8 mouse cellular contexts compared by ENCODE assay signal in genomic region chr17:83514213-83514701, GRCm38 (mm10). TPM values are rescaled to one million over a fixed set of nuclear protein-coding genes. Genes with fewer than 3 reads are reported as not detected.
DNase-seq lines count a peak whose midpoint lies in the region; ATAC-seq and TF ChIP-seq lines count a peak whose summit lies in the region.

No protein-coding gene starts in this region.

- peak overlapping the region; percentile 98 for H3K4me3 ChIP-seq in E14TG2a.4 (replicated peaks; ENCODE audit: low read length)
- H3K4me3 ChIP-seq in forebrain, embryonic 12.5 days (replicated peaks), result peak overlapping the region; percentile 93
- H3K4me3 ChIP-seq in heart, postnatal 0 days (ENCODE audit: low read depth, low read length), result peak overlapping the region; percentile 94
- peak overlapping the region; percentile 88 for H3K4me3 ChIP-seq in liver, embryonic 16.5 days (ENCODE audit: low read depth, low read length)
- H3K4me3 ChIP-seq in neural tube, embryonic 13.5 days, result peak overlapping the region; percentile 96
- H3K4me3 ChIP-seq in testis, adult 2 months (ENCODE audit: control insufficient read depth, low read depth, low read length), result peak overlapping the region; percentile 99

- 0% methylated on average over 31 of the region's 33 CpGs for WGBS in forebrain, embryonic 12.5 days
- under 1% methylated on average over 33 of the region's 33 CpGs for WGBS in heart, postnatal 0 days
- WGBS in liver, embryonic 16.5 days (ENCODE audit: insufficient replicate concordance), result under 1% methylated on average over 33 of the region's 33 CpGs
- under 1% methylated on average over 33 of the region's 33 CpGs for WGBS in neural tube, embryonic 13.5 days

- peak overlapping the region; percentile 51 for H3K27ac ChIP-seq in forebrain, embryonic 12.5 days
- peak overlapping the region; percentile 85 for H3K27ac ChIP-seq in heart, postnatal 0 days (ENCODE audit: low read depth)
- peak overlapping the region; percentile 74 for H3K27ac ChIP-seq in liver, embryonic 16.5 days (ENCODE audit: low read length)
- H3K27ac ChIP-seq in neural tube, embryonic 13.5 days (replicated peaks), result peak overlapping the region; percentile 76
- H3K27ac ChIP-seq in testis, adult 2 months (ENCODE audit: control insufficient read depth, insufficient read depth, low read depth, low read length), result peak overlapping the region; percentile 91

- no peak for TF ChIP-seq CTCF in E14TG2a.4 (conservative IDR thresholded peaks at IDR 0.05; ENCODE audit: low read length)
- TF ChIP-seq CTCF in heart, postnatal 0 days (IDR thresholded peaks at IDR 0.05; ENCODE audit: low read depth), result no peak
- TF ChIP-seq CTCF in testis, adult 2 months (IDR thresholded peaks at IDR 0.05; ENCODE audit: control insufficient read depth, insufficient read depth, insufficient replicate concordance, low read depth, low read length), result no peak

- peak; percentile 66 for TF ChIP-seq POLR2A in testis, adult 2 months (IDR thresholded peaks at IDR 0.05; ENCODE audit: control insufficient read depth, low read depth, low read length)

- H3K27me3 ChIP-seq in E14TG2a.4 (ENCODE audit: insufficient read depth, low read length), result no peaks in the 10 kb centered on the region
- H3K27me3 ChIP-seq in forebrain, embryonic 12.5 days, result no peaks in the 10 kb centered on the region
- no peaks in the 10 kb centered on the region for H3K27me3 ChIP-seq in heart, postnatal 0 days (ENCODE audit: control insufficient read depth, insufficient read depth, low read length)
- H3K27me3 ChIP-seq in liver, embryonic 16.5 days (ENCODE audit: control insufficient read depth, insufficient read depth, low read depth, low read length), result no peaks in the 10 kb centered on the region
- H3K27me3 ChIP-seq in neural tube, embryonic 13.5 days, result no peaks in the 10 kb centered on the region
- H3K27me3 ChIP-seq in testis, adult 2 months (ENCODE audit: control insufficient read depth, insufficient read depth, low read length), result no peaks in the 10 kb centered on the region

- ATAC-seq in forebrain, embryonic 12.5 days (ENCODE audit: low FRiP score), result peak; percentile 99
- peak; percentile 99 for ATAC-seq in heart, postnatal 0 days (ENCODE audit: insufficient read depth, low read depth)
- peak; percentile 98 for ATAC-seq in liver, embryonic 16.5 days (ENCODE audit: low read depth)
- peak; percentile 99 for ATAC-seq in neural tube, embryonic 13.5 days (ENCODE audit: low read depth)

- H3K9ac ChIP-seq in forebrain, embryonic 12.5 days, result peak overlapping the region; percentile 91
- H3K9ac ChIP-seq in heart, postnatal 0 days (replicated peaks; ENCODE audit: low read depth, low read length), result peak overlapping the region; percentile 97
- H3K9ac ChIP-seq in liver, embryonic 16.5 days (ENCODE audit: low read depth, low read length), result peak overlapping the region; percentile 74
- H3K9ac ChIP-seq in neural tube, embryonic 13.5 days, result peak overlapping the region; percentile 96

- peak; percentile 88 for DNase-seq in c-Kit-positive CD71-positive TER-119-positive erythroid progenitor cells, embryonic 14.5 days (ENCODE audit: low spot score)
- peak; percentile 96 for DNase-seq in heart, postnatal 0 days (ENCODE audit: low spot score)
- DNase-seq in kidney, postnatal 4 days, result peak; percentile 93 to 96

- H3K4me1 ChIP-seq in E14TG2a.4 (replicated peaks; ENCODE audit: low read depth, low read length), result peaks cover 51% of the 10 kb centered on the region
- H3K4me1 ChIP-seq in forebrain, embryonic 12.5 days, result peaks cover 25% of the 10 kb centered on the region
- peaks cover 16% of the 10 kb centered on the region for H3K4me1 ChIP-seq in heart, postnatal 0 days (ENCODE audit: control insufficient read depth, insufficient read depth)
- H3K4me1 ChIP-seq in liver, embryonic 16.5 days (ENCODE audit: control insufficient read depth, low read depth, low read length), result peaks cover 19% of the 10 kb centered on the region
- peaks cover 24% of the 10 kb centered on the region for H3K4me1 ChIP-seq in neural tube, embryonic 13.5 days (replicated peaks)
- 0 out of 2 replicates have a peak, but pooled peaks cover 3% of the 10 kb centered on the region for H3K4me1 ChIP-seq in testis, adult 2 months (ENCODE audit: control insufficient read depth, insufficient read depth, low read length)

- peak overlapping the region; percentile 88 for H3K4me2 ChIP-seq in forebrain, embryonic 12.5 days
- peak overlapping the region; percentile 86 for H3K4me2 ChIP-seq in heart, postnatal 0 days (ENCODE audit: low read depth, low read length)
- peak overlapping the region; percentile 69 for H3K4me2 ChIP-seq in liver, embryonic 16.5 days (ENCODE audit: low read depth, low read length)
- peak overlapping the region; percentile 90 for H3K4me2 ChIP-seq in neural tube, embryonic 13.5 days

- peak; percentile 93 for TF ChIP-seq EP300 in heart, postnatal 0 days (IDR thresholded peaks at IDR 0.05; ENCODE audit: low read depth)

- peaks cover 17% of the 10 kb centered on the region for H3K36me3 ChIP-seq in E14TG2a.4 (ENCODE audit: insufficient read depth, low read length)
- H3K36me3 ChIP-seq in forebrain, embryonic 12.5 days (replicated peaks), result no peaks in the 10 kb centered on the region
- H3K36me3 ChIP-seq in heart, postnatal 0 days (replicated peaks; ENCODE audit: control insufficient read depth, insufficient read depth, low read length), result no peaks in the 10 kb centered on the region
- H3K36me3 ChIP-seq in liver, embryonic 16.5 days (ENCODE audit: control insufficient read depth, insufficient read depth), result no peaks in the 10 kb centered on the region
- no peaks in the 10 kb centered on the region for H3K36me3 ChIP-seq in neural tube, embryonic 13.5 days
- no peaks in the 10 kb centered on the region for H3K36me3 ChIP-seq in testis, adult 2 months (ENCODE audit: control insufficient read depth, insufficient read depth, low read length)

- peaks cover 8% of the 10 kb centered on the region for H3K9me3 ChIP-seq in E14TG2a.4 (ENCODE audit: low read length)
- H3K9me3 ChIP-seq in forebrain, embryonic 12.5 days, result no peaks in the 10 kb centered on the region
- H3K9me3 ChIP-seq in heart, postnatal 0 days (replicated peaks; ENCODE audit: control insufficient read depth, low read length), result no peaks in the 10 kb centered on the region
- no peaks in the 10 kb centered on the region for H3K9me3 ChIP-seq in liver, embryonic 16.5 days (replicated peaks; ENCODE audit: control insufficient read depth, low read length)
- H3K9me3 ChIP-seq in neural tube, embryonic 13.5 days, result no peaks in the 10 kb centered on the region

RNA-seq across cellular contexts. Expression of gene Cox7a2l, which starts 2.9 kb away (rescaled TPM):
- polyA plus RNA-seq in forebrain, embryonic 12.5 days (2016; fragmentation: Nextera tagmentation; extraction: Ambion mirVana), result 140 TPM in 2 replicates
- 487 and 666 TPM in 2 replicates for total RNA-seq in heart, postnatal 0 days (2014; rRNA removed; ENCODE audit: low replicate concordance)
- 339 and 342 TPM in 2 replicates for polyA plus RNA-seq in heart, postnatal 0 days (2015; fragmentation: Nextera tagmentation; extraction: Ambion mirVana)
- polyA plus RNA-seq in liver, embryonic 16.5 days (2015; fragmentation: Nextera tagmentation; extraction: Ambion mirVana), result 61.0 and 63.5 TPM in 2 replicates
- 183 and 192 TPM in 2 replicates for polyA plus RNA-seq in neural tube, embryonic 13.5 days (2015; fragmentation: Nextera tagmentation; extraction: Ambion mirVana)
- polyA plus RNA-seq in testis, adult 2 months (2012; rRNA removed), result 80.0 and 82.3 TPM in 2 replicates

Comparison
In these comparisons a context has a peak if more than half of its experiments do, and no peak if none do; other contexts are left out.
1. Peak in every context shown above with its lines: DNase-seq, ATAC-seq, H3K4me3 ChIP-seq and H3K27ac ChIP-seq.